Mouse (Mus musculus) fibroblast of lung, adult 2 months (primary cell): ENCODE results near the gene Krtap24-1.

ENCODE experiments used
- DNase-seq: peaks from one replicate; pipeline ENCODE4 v3.0.0-alpha.2; 2011; ENCODE audit warnings: low read depth

Gene Krtap24-1

GRCm38 (mm10) chr16:88563045-88563913, 48.8 kb downstream of the Krtap24-1 start, which contains the start of gene Cldn8:
Gene Cldn8 (minus strand): TSS chr16:88563183.
- no peak for DNase-seq

- no peak for DNase-seq
Measured at GRCm38 (mm10) chr16:88561617-88562164, 50.4 kb downstream of the Krtap24-1 start.
